Mouse (Mus musculus): ENCODE data around the gene Zfp536.

GRCm38 (mm10) chr7:37743350-37743749, 30.1 kb downstream of the Zfp536 start:
- TF ChIP-seq CTCF (IDR thresholded peaks at IDR 0.05) (no peak), EP300 (IDR thresholded peaks at IDR 0.05) (no peak)

Data from lung, postnatal 0 days (tissue).